Mouse (Mus musculus) heart, adult 8-10 months (tissue): ENCODE results near the gene Popdc3. TPM values are rescaled to one million over a fixed set of nuclear protein-coding genes. Genes with fewer than 3 reads are reported as not detected.
"Not testable (repeated sequence)": the region's sequence is repeated elsewhere in the genome, so short reads cannot be mapped to it uniquely, and the experiment has no call there.

ENCODE experiments used
- DNase-seq: peaks from one replicate; pipeline ENCODE4 v3.0.0; 2022; ENCODE audit warnings: low spot score
- total RNA-seq, 4 experiments: library from RNA; stranded (reverse); gene quantifications; 2 replicates each; pipeline ENCODE4 v1.2.4; 2022

Popdc3 gene
- total RNA-seq, result 10 to 100 TPM; 25.5 to 40.5 (median 31.9) TPM

GRCm38 (mm10) chr10:45177798-45178197 is at the start of gene Popdc3:
TSS of gene Popdc3 (plus strand) at chr10:45178098.
- DNase-seq, result not testable (repeated sequence)

- peak; percentile 40 for DNase-seq
These were observed 48.8 kb upstream of the Popdc3 start for GRCm38 (mm10) chr10:45129105-45129504.

DNA sequence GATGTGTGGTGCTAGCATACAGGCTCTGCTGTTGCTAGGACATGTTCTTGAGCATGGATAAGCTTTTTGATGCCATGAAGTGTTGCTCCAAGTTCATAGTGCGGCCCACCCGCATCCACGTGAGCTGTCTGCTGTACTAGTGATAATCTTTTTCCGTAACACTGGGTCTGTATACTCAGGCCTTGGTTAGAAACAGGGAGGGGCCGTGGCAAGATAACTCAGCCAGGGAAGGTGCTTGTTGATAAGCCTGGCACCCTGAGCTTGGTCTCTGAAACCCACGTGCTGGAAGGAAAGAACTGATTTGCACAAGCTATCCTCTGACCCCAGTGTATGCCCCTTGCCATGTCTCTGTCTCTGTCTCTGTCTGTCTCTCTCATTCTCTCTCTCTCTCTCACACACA is 47.9 kb upstream of the Popdc3 start:
- DNase-seq, result no peak

DNA sequence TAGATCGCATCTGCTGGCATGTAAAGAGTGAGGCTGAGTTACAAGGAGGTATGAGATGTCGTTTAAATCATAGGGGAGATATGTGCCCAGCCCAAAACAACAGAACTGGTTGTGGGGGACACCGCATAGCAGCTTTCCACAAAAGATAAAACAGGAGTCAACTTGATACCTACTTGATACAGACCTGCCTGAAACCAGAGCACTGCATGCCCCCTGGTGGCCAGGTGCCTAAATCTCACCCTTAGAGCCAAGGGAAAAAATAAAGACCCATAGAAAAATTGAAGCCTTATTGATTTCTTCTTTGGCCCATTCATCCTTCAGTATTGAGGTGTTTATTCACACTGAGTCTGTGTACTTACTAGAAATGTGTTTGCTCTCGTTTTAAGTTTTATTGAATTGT is 45.5 kb upstream of the Popdc3 start:
- DNase-seq, result no peak

DNA sequence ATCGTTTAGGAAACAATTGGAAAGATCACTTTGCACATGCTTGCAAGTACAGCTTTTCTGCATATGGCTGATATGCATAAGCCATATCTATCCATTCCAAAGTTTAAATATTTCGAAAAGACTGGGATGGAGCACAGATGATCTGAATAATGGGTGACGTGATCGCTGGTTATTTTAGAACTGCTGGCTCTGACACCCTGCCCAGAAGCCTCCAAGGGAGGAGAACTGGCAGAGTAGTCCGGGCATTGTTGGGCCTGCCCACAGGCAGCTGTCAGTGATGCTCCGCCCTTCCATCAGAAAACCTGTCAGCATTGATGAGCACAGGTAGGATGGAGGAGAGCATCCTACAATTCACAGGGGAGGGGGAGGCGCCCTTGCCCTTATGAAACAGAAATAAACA is 41.1 kb upstream of the Popdc3 start:
- DNase-seq, result no peak

GRCm38 (mm10) chr10:45139910-45140309 is 38.0 kb upstream of the Popdc3 start:
- DNase-seq, result no peak

GRCm38 (mm10) chr10:45140474-45141212 is 37.3 kb upstream of the Popdc3 start:
- no peak for DNase-seq

GRCm38 (mm10) chr10:45142359-45142758 is 35.5 kb upstream of the Popdc3 start:
- DNase-seq, result no peak

DNA sequence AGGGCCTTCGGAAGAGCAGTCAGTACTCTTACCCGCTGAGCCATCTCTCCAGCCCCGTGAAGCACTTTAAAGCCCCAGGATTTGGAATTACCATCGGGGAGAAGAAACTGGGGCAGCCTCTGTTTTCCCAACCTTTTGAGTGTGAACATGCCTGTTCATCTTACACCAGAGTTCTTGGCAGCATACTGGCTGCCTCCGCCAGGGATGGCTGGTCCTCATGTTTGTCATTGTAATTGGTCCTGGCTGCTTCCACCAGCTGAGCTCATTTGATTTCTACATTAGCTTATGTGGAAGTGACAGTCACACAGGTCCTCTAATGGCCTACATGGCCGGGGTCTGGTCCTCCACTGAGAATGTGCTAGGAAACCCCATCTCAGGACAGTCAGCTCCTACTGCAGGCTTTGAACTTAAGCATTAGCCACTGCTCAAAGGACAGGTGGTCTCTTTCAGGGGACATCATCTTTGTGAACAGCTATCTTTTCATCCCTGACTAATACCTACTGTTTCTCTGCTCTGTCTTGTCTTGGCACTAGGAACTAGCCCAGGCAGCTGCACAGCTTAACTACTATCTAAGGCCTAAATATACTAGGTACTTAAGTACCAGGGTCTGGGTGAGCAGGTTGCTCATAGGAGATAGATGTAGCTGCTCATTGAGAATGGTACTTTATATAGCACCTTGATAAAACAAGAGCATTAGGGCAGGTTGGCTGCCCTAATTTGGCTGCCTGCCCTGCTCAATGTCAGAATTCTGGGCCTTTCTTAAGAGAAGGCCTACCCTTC is 33.7 kb upstream of the Popdc3 start:
- DNase-seq, result no peak

- DNase-seq, result no peak
These were observed 31.1 kb upstream of the Popdc3 start for GRCm38 (mm10) chr10:45146821-45147220.

DNA sequence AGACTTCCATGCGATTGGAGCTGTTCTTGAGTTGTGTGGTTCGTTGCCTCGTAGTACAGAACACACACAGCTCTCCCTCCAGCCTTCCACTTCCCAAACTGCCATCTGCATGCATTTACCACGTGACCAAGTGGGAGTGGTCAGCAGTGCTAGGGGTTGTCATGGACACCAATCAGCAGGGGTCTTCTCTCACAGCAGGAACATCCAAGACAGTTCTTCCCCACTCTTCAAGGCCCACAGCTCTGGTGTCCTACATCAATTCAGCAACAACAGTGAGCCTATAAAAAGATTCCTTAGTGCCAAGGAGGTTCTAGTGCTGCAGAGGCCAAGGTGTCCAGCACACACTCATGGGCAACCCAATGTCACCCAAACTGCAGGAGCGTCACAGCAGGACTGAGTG is 26.8 kb upstream of the Popdc3 start:
- no peak for DNase-seq

- no peak for DNase-seq
These were observed 25.9 kb upstream of the Popdc3 start for GRCm38 (mm10) chr10:45151771-45152692.

DNA sequence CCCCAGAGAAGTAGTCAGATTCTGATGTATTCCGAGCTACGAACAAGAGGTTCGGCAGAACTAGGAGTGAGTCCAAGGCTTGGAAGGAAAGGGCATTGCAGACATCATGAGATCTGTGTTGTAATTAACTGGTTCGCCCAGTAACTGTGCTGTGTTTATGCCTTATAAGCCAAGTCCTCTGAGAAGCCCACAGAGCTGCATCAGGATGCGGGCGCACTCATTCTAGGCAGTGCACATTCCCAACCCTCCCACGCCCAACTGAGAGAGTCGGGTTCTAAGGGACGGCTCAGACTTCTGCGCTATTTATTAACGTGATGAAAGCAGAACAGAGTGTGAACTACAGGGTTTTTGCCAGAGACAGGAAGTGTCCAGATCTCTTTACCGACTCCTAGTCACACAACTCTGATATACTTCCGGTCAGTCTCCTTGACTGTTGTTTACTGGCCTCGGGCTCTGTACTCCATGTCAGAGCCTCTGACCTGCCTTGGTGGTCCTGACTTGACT is 23.3 kb upstream of the Popdc3 start:
- DNase-seq, result no peak

- DNase-seq, result no peak
These were observed 12.0 kb upstream of the Popdc3 start for GRCm38 (mm10) chr10:45165851-45166250.

DNA sequence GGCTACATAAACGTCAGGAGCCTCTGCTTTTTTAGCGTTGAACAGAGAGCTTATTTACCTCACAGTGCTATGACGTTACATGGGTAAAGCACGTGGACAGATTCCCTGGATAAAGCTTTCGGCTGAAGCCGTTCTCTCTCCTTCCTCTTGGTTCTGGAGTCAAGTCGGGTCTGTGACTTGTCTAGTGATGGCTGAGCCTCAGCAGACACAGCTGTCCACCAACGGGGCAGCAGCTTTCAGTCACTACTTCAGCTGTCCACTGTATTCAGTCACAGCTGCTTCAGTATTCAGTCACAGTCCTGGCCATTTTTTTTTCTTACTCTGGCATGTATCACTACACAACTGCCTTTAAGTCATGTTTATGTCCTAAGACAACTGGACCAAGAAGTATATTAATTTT is 4.0 kb upstream of the Popdc3 start:
- no peak for DNase-seq

GRCm38 (mm10) chr10:45174345-45174744 is 3.6 kb upstream of the Popdc3 start:
- DNase-seq, result no peak

- DNase-seq, result no peak
These were observed 2.9 kb downstream of the Popdc3 start for GRCm38 (mm10) chr10:45180677-45181326.

DNA sequence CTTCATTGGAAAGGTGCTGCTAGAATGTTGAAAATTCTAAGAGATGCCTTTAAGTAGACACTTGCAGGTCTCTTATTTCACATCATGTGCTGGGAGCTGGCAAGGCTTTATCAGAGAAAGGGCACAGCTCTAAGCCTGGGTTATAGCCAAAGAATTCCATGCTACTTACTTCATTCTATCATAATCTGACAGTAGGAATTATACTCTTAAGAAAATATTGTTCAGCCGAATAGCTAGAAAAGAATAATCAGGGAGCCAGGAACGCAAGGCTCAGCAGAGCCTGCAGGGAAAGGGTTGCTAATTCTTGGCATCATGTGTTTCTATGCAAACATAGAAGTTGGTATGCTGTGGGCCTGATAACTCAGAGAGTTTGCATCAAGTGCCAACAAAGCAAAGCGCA is 3.4 kb downstream of the Popdc3 start:
- DNase-seq, result peak; percentile 53

GRCm38 (mm10) chr10:45185457-45185856 is 7.6 kb downstream of the Popdc3 start:
- DNase-seq, result no peak

DNA sequence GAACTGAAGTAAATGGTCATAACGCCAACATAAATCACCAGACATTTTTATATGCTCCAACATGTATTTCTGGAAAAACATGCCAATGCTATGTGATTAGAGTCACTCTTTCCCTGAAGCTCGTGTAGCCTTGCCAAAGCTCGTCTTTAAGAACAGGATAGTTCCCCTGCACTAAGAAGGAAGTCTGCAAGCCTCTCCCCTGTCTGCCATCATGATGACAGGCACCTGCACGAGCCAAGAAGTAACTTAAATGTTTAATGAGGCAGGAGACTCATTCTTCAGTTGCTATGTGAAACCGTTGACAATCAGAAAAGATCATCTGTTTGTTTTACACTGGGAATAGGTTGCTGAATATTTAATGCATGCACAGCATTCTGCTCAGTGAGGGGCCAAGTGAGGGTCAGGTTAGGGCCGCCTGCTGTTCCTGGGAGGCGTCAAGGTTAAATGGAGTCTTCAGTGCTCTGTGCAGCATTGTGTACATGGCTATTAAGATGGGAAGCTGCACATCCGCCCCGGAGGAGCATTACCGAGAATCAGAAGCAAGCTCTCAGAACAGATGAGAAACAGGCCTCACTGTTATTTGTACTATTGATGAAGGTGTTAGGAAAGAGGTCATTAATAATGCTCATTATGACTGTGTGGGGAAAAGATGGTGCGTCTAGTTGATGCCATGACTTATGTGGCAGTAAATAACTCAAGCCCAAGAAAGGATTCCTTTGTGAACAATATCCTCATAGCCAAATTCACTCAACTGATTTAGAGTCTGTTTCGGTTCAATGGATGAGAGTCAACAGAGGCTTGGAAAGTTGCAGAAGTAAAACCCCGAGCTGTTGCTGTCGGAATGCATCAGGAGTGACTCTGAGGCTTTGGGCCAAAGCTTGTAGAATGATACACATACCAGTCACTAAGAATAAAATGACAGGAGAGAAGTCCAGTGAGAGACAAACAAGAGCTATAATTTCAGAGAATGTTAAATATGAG is 15.7 kb downstream of the Popdc3 start:
- no peak for DNase-seq
